Mouse (Mus musculus): ENCODE results near the gene Scrn1.

- TF ChIP-seq CTCF (IDR thresholded peaks at IDR 0.05): no peak
- TF ChIP-seq POLR2A (IDR thresholded peaks at IDR 0.05; ENCODE audit: insufficient read depth, low read depth, low read length): no peak
- no peak for TF ChIP-seq EP300 (IDR thresholded peaks at IDR 0.05; ENCODE audit: insufficient read depth, low read depth, low read length)
Observed at GRCm38 (mm10) chr6:54542836-54543235, 23.5 kb downstream of the Scrn1 start.
